17 mouse cellular contexts compared by ENCODE assay signal in the genomic region with DNA sequence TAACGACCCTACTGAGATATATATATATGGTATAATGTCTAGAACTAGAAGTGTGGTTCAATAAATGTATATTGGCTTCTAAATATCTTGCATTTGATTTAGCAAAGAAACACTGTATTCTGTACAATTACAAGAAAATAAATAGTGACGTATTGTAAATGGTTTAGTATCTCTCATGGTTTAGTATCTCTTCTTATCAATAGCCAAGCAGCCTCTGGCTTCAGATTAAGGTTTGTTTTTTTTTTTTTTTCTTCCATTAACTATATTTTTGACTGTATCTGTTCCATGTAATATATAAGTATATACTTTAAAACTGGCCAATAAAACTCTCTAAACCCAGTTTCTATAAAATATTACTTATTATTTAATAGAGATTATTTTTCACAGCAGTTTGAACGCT. TPM values are rescaled to one million over a fixed set of nuclear protein-coding genes. Genes with fewer than 3 reads are reported as not detected.
DNase-seq lines count a peak whose midpoint lies in the region; TF ChIP-seq lines count a peak whose summit lies in the region.
"Had no signal": no experiment of that assay in that cellular context is flagged by ENCODE, and none has a peak within 500 bp of the region (broad histone marks: within the 10 kb centered on the region; RNA-seq: fewer than 3 reads in every experiment).

No protein-coding gene starts in this region.

- H3K27me3 ChIP-seq in MEL (ENCODE audit: control insufficient read depth in 1 of 2, insufficient read depth in 2 of 2, low read length in 2 of 2): no peaks in the 10 kb centered on the region
- H3K27me3 ChIP-seq: CH12.LX, Patski had no signal

- peak; percentile 29 to 45; a peak in 2 of 4 replicates for TF ChIP-seq EP300 in MEL (IDR thresholded peaks at IDR 0.05; ENCODE audit: low read depth in 1 of 2, low read length in 2 of 2)

- no peaks in the 10 kb centered on the region for H3K79me2 ChIP-seq in MEL (ENCODE audit: control insufficient read depth, insufficient read depth, low read length, poor library complexity)

- no peak for TF ChIP-seq RAD21 in MEL (IDR thresholded peaks at IDR 0.05; ENCODE audit: low read depth, low read length)

- H3K4me3 ChIP-seq in MEL (ENCODE audit: control insufficient read depth in 1 of 2, insufficient read depth in 1 of 2, low read depth in 2 of 2, low read length in 2 of 2): no peak overlapping the region

- H3K9ac ChIP-seq in MEL (ENCODE audit: control insufficient read depth, low read depth, low read length, poor library complexity, severe bottlenecking): no peak overlapping the region

- no peak for TF ChIP-seq POLR2A in MEL (IDR thresholded peaks at IDR 0.05; ENCODE audit: control insufficient read depth in 1 of 2, insufficient read depth in 1 of 2, low read depth in 1 of 2, low read length in 2 of 2, poor library complexity in 1 of 2)

- no peaks in the 10 kb centered on the region; a peak in 1 of 4 replicates for H3K36me3 ChIP-seq in MEL (ENCODE audit: control insufficient read depth in 1 of 2, insufficient read depth in 2 of 2, low read length in 2 of 2)

- H3K27ac ChIP-seq in MEL (ENCODE audit: control insufficient read depth, low read depth, low read length): no peak overlapping the region

- H3K9me3 ChIP-seq in MEL (replicated peaks; ENCODE audit: insufficient read depth, low read length): no peaks in the 10 kb centered on the region
- H3K9me3 ChIP-seq: G1E had no signal

- TF ChIP-seq CTCF in MEL (IDR thresholded peaks at IDR 0.05 in 2 of 3, conservative IDR thresholded peaks at IDR 0.05 in 1 of 3; ENCODE audit: control insufficient read depth in 1 of 3, insufficient read depth in 1 of 3, low read depth in 2 of 3, low read length in 3 of 3, poor library complexity in 1 of 3, severe bottlenecking in 1 of 3): no peak

- no peak for DNase-seq in MEL (ENCODE audit: low read depth, low spot score)
- no peak for DNase-seq in thymus, postnatal 36 days
- DNase-seq: adrenal gland, adult 2 months; adrenal gland, adult 8-10 months; adrenal gland, postnatal 10 days; adrenal gland, postnatal 14 days; adrenal gland, postnatal 25 days; adrenal gland, postnatal 36 days; B cell, adult 2 months; cerebellum, adult 11 months; cerebellum, adult 11-12 months; cerebellum, adult 18-20 months; cerebellum, adult 2 months; cerebellum, adult 8-10 months had no signal

- no peaks in the 10 kb centered on the region; a peak in 1 of 4 replicates for H3K4me1 ChIP-seq in MEL (ENCODE audit: control insufficient read depth in 1 of 2, insufficient read depth in 2 of 2, low read length in 2 of 2)

TF ChIP-seq in MEL, 35 proteins besides CTCF, POLR2A, EP300 and RAD21:
- no peak for TF ChIP-seq CHD2 (IDR thresholded peaks at IDR 0.05; ENCODE audit: low read length)
- no peak for TF ChIP-seq KAT2A (conservative IDR thresholded peaks at IDR 0.05; ENCODE audit: low read depth, low read length)
- peak; percentile 41; the same call in 1 of the 2 replicates for TF ChIP-seq TCF12 (IDR thresholded peaks at IDR 0.05; ENCODE audit: low read depth, low read length)
- TF ChIP-seq ZNF384 (IDR thresholded peaks at IDR 0.05; ENCODE audit: low read depth, low read length): peak; percentile 79
- no peak for TF ChIP-seq SIN3A (IDR thresholded peaks at IDR 0.05; ENCODE audit: low read length)
- no peak for TF ChIP-seq UBTF (IDR thresholded peaks at IDR 0.05; ENCODE audit: borderline replicate concordance, insufficient read depth, low read depth, low read length)
- TF ChIP-seq POLR2AphosphoS2 (IDR thresholded peaks at IDR 0.05; ENCODE audit: low read length): no peak
- TF ChIP-seq USF1 (IDR thresholded peaks at IDR 0.05; ENCODE audit: low read depth, low read length): no peak
- no peak for TF ChIP-seq MAX (IDR thresholded peaks at IDR 0.05; ENCODE audit: low read length)
- TF ChIP-seq GATA1 (IDR thresholded peaks at IDR 0.05; ENCODE audit: low read depth, low read length): peak; percentile 62; the same call in 1 of the 2 replicates
TF ChIP-seq in MEL: peak in this region for 3.

RNA-seq across cellular contexts. Expression of a gene that starts 31.5 kb away (rescaled TPM):
- total RNA-seq in MEL (2012; rRNA removed): 4.3 and 5.2 TPM in 2 replicates
- 1 to 10 TPM in 1 of 2 experiments, not detected in 1; 4.7 TPM for polyA plus RNA-seq in MEL (2012; ENCODE audit: insufficient read depth in 1 of 2, insufficient read length in 2 of 2, low read depth in 1 of 2, low replicate concordance in 2 of 2, missing spikeins in 1 of 2)
